Mouse (Mus musculus): ENCODE data around the gene Hspe1. TPM values are rescaled to one million over a fixed set of nuclear protein-coding genes. Genes with fewer than 3 reads are reported as not detected.

Gene Hspe1
- total and polyA plus RNA-seq, 3 experiments, result 479 to 915 (median 667) TPM

DNA sequence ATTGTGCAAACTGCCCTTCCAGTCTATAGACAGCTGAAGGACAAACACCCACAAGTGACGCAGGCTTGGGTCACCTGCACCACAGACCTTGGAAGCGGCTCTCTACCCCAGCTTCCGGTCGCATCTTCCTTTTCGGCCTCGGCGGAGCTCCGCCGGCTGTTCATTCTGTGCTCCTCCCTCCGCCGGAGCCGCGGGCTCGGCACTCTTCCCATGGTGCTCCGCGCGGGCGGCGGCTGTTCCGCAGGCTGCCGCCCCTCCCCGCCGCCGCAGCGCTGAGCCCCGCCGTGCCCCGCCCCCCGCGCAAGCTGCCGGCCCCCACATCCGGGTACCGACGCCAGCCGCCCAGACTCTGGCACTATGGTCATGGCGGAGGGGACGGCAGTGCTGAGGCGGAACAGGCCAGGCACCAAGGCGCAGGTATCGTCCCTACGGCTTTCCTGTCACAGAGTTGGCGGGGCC lies 43.0 kb downstream of the Hspe1 start, which contains the start of gene Mob4 (continued):
- TF ChIP-seq MAX (IDR thresholded peaks at IDR 0.05; ENCODE audit: low read length) (peak; percentile 44; the same call in 1 of the 2 replicates), EP300 (IDR thresholded peaks at IDR 0.05; ENCODE audit: low read length) (peak; percentile 61; the same call in 1 of the 2 replicates), POLR2AphosphoS2 (IDR thresholded peaks at IDR 0.05; ENCODE audit: low read depth, low read length) (peak; percentile 76; the same call in 1 of the 2 replicates), ZNF384 (IDR thresholded peaks at IDR 0.05; ENCODE audit: low read depth, low read length) (no peak), RCOR1 (conservative IDR thresholded peaks at IDR 0.05; ENCODE audit: low read depth, low read length) (no peak; the same call in 1 of the 2 replicates), MYC (IDR thresholded peaks at IDR 0.05; ENCODE audit: low read depth, low read length) (no peak; the same call in 1 of the 2 replicates), ZC3H11A (IDR thresholded peaks at IDR 0.05; ENCODE audit: low read depth, low read length) (no peak), IRF4 (IDR thresholded peaks at IDR 0.05; ENCODE audit: low read depth, low read length) (peak; percentile 74; the same call in 1 of the 2 replicates), CHD1 (IDR thresholded peaks at IDR 0.05; ENCODE audit: low read depth, low read length) (no peak), PAX5 (IDR thresholded peaks at IDR 0.05; ENCODE audit: low read length) (no peak), ETS1 (conservative IDR thresholded peaks at IDR 0.05; ENCODE audit: low read depth, low read length) (peak; percentile 80), ZKSCAN1 (IDR thresholded peaks at IDR 0.05; ENCODE audit: borderline replicate concordance, low read depth, low read length) (no peak), ELF1 (IDR thresholded peaks at IDR 0.05; ENCODE audit: low read depth, low read length) (peak; percentile 90), MXI1 (IDR thresholded peaks at IDR 0.05; ENCODE audit: low read depth, low read length) (peak; percentile 39; the same call in 1 of the 2 replicates), JUND (conservative IDR thresholded peaks at IDR 0.05; ENCODE audit: low read depth, low read length) (no peak), TCF12 (IDR thresholded peaks at IDR 0.05; ENCODE audit: low read depth, low read length) (peak; percentile 91), GABPA (IDR thresholded peaks at IDR 0.05; ENCODE audit: insufficient replicate concordance, low read depth, low read length) (no peak), KAT2A (IDR thresholded peaks at IDR 0.05; ENCODE audit: insufficient replicate concordance, low read length) (peak; percentile 80; the same call in 1 of the 2 replicates), CHD2 (IDR thresholded peaks at IDR 0.05; ENCODE audit: low read length) (peak; percentile 24; the same call in 1 of the 2 replicates), MEF2A (IDR thresholded peaks at IDR 0.05; ENCODE audit: borderline replicate concordance, low read depth, low read length) (peak; percentile 90), HCFC1 (IDR thresholded peaks at IDR 0.05; ENCODE audit: low read depth, low read length) (peak; percentile 82), RAD21 (IDR thresholded peaks at IDR 0.05; ENCODE audit: low read depth, low read length) (no peak)

DNA sequence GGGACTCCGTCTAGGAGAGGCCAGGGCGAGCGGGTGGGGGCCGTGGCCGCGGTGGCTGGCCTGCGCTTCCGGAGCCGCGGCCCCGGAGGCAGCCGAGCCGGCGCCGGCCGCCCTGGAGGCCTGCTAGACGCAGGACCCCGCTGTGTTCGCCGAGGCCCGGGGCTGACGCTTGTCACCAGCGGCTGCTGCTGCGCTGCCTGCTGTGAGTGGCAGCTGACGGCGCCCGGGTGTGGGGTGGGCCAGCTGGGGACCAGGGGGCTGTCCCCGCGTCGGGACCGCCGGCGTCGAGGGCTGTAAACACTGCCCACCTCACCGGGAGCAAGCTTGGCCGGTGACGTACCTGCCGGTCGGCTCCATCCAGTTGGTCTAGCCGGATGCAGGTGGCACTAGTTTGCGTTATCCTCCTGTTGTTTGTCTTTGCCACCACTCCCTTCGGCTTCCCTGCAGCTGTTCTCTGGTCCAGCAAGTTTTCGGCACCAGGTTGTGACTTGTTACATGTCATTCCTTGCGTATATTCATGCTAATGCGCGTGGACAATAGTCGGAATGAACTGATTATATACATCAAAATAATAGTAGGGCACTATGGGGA lies 43.6 kb downstream of the Hspe1 start:
- H3K27me3 ChIP-seq (replicated peaks), result no peaks in the 10 kb centered on the region
- TF ChIP-seq MYC (IDR thresholded peaks at IDR 0.05; ENCODE audit: low read depth, low read length), result no peak
- peak; percentile 63 for TF ChIP-seq SIN3A (IDR thresholded peaks at IDR 0.05; ENCODE audit: low read length)
- TF ChIP-seq SMC3 (IDR thresholded peaks at IDR 0.05; ENCODE audit: low read depth, low read length), result no peak
- no peak for TF ChIP-seq CHD2 (IDR thresholded peaks at IDR 0.05; ENCODE audit: low read length)
- 0 out of 2 replicates have a peak, but pooled peaks have one; percentile 54 for TF ChIP-seq MAX (IDR thresholded peaks at IDR 0.05; ENCODE audit: low read length)
- TF ChIP-seq HCFC1 (IDR thresholded peaks at IDR 0.05; ENCODE audit: low read depth, low read length), result no peak
- peak; percentile 50 for TF ChIP-seq MXI1 (IDR thresholded peaks at IDR 0.05; ENCODE audit: low read depth, low read length)
- TF ChIP-seq CTCF (conservative IDR thresholded peaks at IDR 0.05 in 1 of 2, IDR thresholded peaks at IDR 0.05 in 1 of 2; ENCODE audit: low read depth in 2 of 2, low read length in 2 of 2), result no peak
- TF ChIP-seq NELFE (IDR thresholded peaks at IDR 0.05; ENCODE audit: low read depth, low read length), result 0 out of 2 replicates have a peak, but pooled peaks have one; percentile 2
- TF ChIP-seq POLR2A (IDR thresholded peaks at IDR 0.05; ENCODE audit: low read depth, low read length), result no peak
- no peak for TF ChIP-seq ELF1 (IDR thresholded peaks at IDR 0.05; ENCODE audit: low read depth, low read length)
- 0 out of 2 replicates have a peak, but pooled peaks have one; percentile 28 for TF ChIP-seq MEF2A (IDR thresholded peaks at IDR 0.05; ENCODE audit: borderline replicate concordance, low read depth, low read length)
- TF ChIP-seq UBTF (IDR thresholded peaks at IDR 0.05; ENCODE audit: low read depth, low read length), result peak; percentile 67; the same call in 1 of the 2 replicates
- 0 out of 2 replicates have a peak, but pooled peaks have one; percentile 11 for TF ChIP-seq IRF4 (IDR thresholded peaks at IDR 0.05; ENCODE audit: low read depth, low read length)
- TF ChIP-seq TCF12 (IDR thresholded peaks at IDR 0.05; ENCODE audit: low read depth, low read length), result no peak
- H3K9ac ChIP-seq (ENCODE audit: insufficient read depth, low read depth), result peak overlapping the region; percentile 92
- peak overlapping the region; percentile 81 for H3K27ac ChIP-seq (ENCODE audit: insufficient read depth, low read depth)
- peaks cover 3 to 30% of the 10 kb centered on the region in 2 experiments for H3K4me1 ChIP-seq (ENCODE audit: control insufficient read depth in 1 of 2, insufficient read depth in 2 of 2)
- no peaks in the 10 kb centered on the region for H3K9me3 ChIP-seq (replicated peaks; ENCODE audit: low read length)
- peak; percentile 63 for DNase-seq (ENCODE audit: extremely low read depth)
- peak overlapping the region; percentile 61 to 98 (median 84) for H3K4me3 ChIP-seq (replicated peaks in 1 of 3; ENCODE audit: low read depth in 2 of 3, low read length in 2 of 3, poor library complexity in 1 of 3)
- dilution Hi-C loops (cut with MboI; ENCODE audit: extremely low pct_ligation_motif_present, extremely low pct_unique_long_range_greater_than_20kb, low sequenced_read_pairs), result no loop called here
- peaks cover 43% of the 10 kb centered on the region for H3K79me2 ChIP-seq (replicated peaks; ENCODE audit: control insufficient read depth, extremely low read depth, insufficient read depth, poor library complexity, severe bottlenecking)
- H3K4me2 ChIP-seq (ENCODE audit: insufficient read depth, low read depth, poor library complexity, severe bottlenecking), result peak overlapping the region; percentile 99
- in situ Hi-C loops (cut with MboI; ENCODE audit: low pct_ligation_motif_present, low pct_unique_long_range_greater_than_20kb, low sequenced_read_pairs), result no loop called here
- H3K36me3 ChIP-seq (replicated peaks in 1 of 2; ENCODE audit: control insufficient read depth in 1 of 2, insufficient read depth in 1 of 2, low read length in 1 of 2), result peaks cover 0 to 25% of the 10 kb centered on the region in 2 experiments
